Mouse (Mus musculus): Measurements from ENCODE around the gene Ugt1a8. TPM values are rescaled to one million over a fixed set of nuclear protein-coding genes. Genes with fewer than 3 reads are reported as not detected.

Gene Ugt1a8
- not detected for polyA plus RNA-seq (2017; shearing (Covaris generic))

DNA sequence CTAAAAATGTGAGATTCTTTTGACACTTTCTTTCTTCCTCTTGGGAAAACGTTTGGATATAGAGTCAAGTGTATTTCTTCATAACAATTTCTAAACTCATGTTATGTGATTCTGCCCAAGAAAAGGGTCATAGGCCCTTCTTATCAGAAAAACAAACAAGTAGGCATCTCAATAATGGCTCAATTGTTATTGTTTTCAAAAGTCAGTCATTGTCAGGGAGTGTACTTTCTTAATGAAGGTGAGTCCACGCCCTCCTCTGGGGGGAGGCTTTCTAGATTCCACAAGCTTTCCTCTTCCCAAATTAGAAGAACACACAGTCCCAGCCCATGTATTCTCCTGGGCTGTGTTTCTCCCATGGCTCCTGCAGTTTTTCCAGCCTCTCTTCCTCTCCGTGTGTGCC lies at the start of gene Ugt1a8:
Gene Ugt1a8 (plus strand): TSS at position 301 of the 400 bp plus-strand sequence.

DNA sequence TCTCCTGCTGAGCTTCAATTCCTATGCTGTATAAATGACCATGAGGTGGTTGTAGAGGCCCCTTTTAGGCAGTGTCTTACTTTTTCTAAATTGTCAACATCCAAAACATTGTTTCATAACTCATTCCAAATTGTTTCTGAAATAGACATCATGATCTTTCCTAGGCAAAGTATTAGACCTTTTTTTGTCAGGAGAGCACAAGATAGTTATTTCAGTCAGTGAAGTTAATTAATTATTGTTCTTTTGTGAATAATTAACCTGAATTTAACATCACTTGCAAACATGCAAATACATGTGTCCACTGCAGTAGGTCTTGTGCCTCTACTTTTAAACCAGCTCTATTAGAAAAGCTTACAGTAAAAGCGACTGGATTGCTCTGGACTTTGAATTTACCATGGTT lies 32.5 kb upstream of the Ugt1a8 start, which contains the start of gene Ugt1a10:
Gene Ugt1a10 (plus strand): TSS at position 301 of the 400 bp plus-strand sequence.

DNA sequence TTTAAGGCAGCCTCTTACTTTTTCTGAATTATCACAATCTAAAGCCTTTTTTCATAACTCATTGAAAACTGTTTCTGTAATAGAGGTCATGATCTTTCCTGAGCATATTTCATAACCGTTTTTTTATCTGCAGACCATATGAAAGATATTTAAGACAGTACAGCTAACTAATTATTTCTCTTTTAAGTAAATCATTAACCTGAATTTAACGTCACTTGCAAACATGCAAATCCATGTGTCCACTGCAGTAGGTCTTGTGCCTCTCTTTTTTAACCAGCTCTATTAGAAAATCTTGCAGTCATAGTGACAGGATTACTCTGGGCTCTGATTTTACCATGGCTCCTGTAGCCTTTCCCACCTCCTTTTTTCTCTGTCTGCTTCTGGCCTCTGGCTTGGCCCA lies 17.1 kb upstream of the Ugt1a8 start, which contains the start of gene Ugt1a9:
Gene Ugt1a9 (plus strand): TSS at position 306 of the 400 bp plus-strand sequence.

DNA sequence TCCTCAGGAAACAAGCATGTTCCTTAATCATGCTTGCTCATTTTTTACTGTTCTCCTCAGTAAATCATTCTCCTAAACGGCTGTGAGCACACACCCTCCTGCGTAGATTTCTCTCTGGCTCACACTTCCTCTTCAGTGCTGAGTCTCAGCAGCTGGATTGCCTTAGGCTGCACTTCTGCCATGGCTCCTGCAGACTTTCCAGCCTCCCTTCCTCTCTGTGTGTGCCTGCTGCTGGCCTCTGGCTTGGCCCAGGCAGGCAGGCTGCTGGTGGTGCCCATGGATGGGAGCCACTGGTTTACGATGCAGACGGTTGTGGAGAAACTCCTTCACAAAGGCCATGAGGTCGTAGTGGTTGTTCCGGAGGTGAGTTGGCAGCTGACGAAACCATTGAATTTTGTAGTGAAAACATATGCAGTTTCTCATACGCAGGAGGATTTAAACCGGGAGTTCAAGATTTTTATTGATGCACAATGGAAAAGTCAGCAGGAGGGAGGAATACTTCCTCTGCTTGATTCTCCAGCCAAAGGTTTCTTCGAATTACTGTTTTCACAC lies 7.4 kb downstream of the Ugt1a8 start, which contains the start of gene Ugt1a7c:
Gene Ugt1a7c (plus strand): TSS at position 122 of the 552 bp plus-strand sequence.

DNA sequence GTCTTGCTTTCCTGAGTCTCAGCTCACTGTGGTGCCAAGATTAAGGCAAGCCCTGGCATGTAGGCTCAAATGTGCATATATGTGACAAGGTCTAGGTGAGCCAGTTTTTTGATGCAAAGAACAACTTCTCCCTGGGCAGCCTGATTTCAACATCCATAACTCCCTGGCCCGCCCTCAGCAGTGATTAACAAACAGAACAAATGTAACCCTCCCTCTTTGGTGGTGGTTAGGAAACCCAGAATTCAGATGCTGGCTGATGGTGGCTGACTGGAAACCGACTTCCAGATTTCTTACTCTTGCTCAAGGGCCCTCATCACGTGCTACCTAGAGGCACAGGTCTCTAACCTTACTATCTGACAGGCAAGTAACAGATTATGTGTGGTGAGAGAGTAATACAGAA lies 15.4 kb downstream of the Ugt1a8 start, which contains the start of gene Ugt1a6b:
Gene Ugt1a6b (plus strand): TSS at position 234 of the 400 bp plus-strand sequence.

DNA sequence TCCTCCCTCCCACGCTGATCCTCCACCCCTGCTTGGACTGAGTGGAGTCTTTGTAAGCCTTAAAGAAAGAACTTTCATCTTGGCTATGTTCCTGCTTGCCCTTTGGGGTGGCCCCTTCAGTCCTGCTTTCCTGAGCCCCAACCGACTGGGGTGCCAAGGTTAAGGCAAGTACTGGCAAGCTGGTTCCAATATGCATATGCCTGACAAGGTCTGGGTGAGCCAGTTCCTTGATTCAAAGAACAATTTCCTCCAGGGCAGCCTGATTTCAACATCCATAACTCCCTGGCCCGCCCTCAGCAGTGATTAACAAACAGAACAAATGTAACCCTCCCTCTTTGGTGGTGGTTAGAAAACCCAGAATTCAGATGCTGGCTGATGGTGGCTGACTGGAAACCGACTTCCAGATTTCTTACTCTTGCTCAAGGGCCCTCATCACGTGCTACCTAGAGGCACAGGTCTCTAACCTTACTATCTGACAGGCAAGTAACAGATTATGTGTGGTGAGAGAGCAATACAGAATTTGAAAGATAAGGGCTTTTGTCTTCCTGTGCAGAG lies 46.9 kb downstream of the Ugt1a8 start, which contains the start of gene Ugt1a6a:
Gene Ugt1a6a (plus strand): TSS at position 353 of the 555 bp plus-strand sequence.

GRCm38 (mm10) chr1:88165711-88166110 lies 78.1 kb downstream of the Ugt1a8 start, which contains the start of gene Ugt1a5:
Gene Ugt1a5 (plus strand): TSS chr1:88166012.

GRCm38 (mm10) chr1:88200456-88200855 lies 112.8 kb downstream of the Ugt1a8 start, which contains the start of gene Ugt1a2:
Gene Ugt1a2 (plus strand): TSS chr1:88200601.

GRCm38 (mm10) chr1:88205294-88205922 lies 117.8 kb downstream of the Ugt1a8 start, which contains the start of gene Dnajb3:
Gene Dnajb3 (minus strand): TSS chr1:88205782.

GRCm38 (mm10) chr1:88211812-88212211 lies 124.2 kb downstream of the Ugt1a8 start, which contains the start of gene Ugt1a1:
Gene Ugt1a1 (plus strand): TSS chr1:88211959.

DNA sequence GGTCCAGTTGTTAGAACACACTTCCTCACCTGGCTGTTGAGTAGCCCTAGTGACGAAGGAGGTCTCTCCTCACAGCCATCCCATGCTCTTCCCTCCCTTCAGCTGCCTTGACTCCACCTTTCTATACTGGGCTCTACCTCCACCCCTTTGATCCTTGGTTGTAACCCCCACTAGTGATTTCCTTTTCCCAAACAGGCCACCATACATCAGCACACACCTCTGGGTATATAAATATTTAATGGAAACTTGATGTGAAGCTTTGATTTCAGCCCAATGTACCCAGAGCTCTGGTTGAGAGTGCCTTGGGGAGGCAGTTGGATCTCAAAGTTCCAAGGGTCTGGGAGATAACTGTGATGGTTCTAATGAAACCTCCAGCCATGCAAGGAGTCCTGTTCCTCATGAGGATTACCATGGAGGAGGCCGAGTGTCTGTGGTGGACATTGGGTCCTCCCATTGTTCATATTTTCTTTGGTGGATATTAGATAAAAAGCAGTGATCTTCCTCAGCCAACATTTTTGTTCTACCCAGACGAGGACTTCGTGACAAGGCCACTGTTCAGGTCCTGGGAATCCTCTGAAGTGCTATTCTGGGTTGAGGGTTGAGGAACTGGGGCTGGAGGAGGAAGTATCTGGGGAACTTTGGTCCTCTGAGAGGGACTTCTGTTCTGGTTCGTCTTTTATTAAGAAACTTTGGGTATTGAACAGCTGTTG lies 139.2 kb downstream of the Ugt1a8 start, which contains the start of gene Mroh2a:
Gene Mroh2a (plus strand): TSS at position 317 of the 710 bp plus-strand sequence.

Other genes starting within 250 kb of the Ugt1a8 start
- 82.5 TPM for gene Dgkd, start 234.5 kb upstream of the Ugt1a8 start, polyA plus RNA-seq (2017; shearing (Covaris generic))
- 14.5 TPM for gene Usp40, start 79.3 kb upstream of the Ugt1a8 start, polyA plus RNA-seq (2017; shearing (Covaris generic))
- gene Ugt1a10, start 32.4 kb upstream of the Ugt1a8 start, polyA plus RNA-seq (2017; shearing (Covaris generic)), result not detected
- not detected for gene Ugt1a9, start 17.0 kb upstream of the Ugt1a8 start, polyA plus RNA-seq (2017; shearing (Covaris generic))
- 0.16 TPM for gene Ugt1a7c, start 7.2 kb downstream of the Ugt1a8 start, polyA plus RNA-seq (2017; shearing (Covaris generic))
- not detected for gene Ugt1a6b, start 15.4 kb downstream of the Ugt1a8 start, polyA plus RNA-seq (2017; shearing (Covaris generic))
- 1.1 TPM for gene Ugt1a6a, start 47.0 kb downstream of the Ugt1a8 start, polyA plus RNA-seq (2017; shearing (Covaris generic))
- gene Ugt1a5, start 78.2 kb downstream of the Ugt1a8 start, polyA plus RNA-seq (2017; shearing (Covaris generic)), result not detected
- 0.56 TPM for gene Ugt1a2, start 112.8 kb downstream of the Ugt1a8 start, polyA plus RNA-seq (2017; shearing (Covaris generic))
- not detected for gene Dnajb3, start 118.0 kb downstream of the Ugt1a8 start, polyA plus RNA-seq (2017; shearing (Covaris generic))
- not detected for gene Ugt1a1, start 124.1 kb downstream of the Ugt1a8 start, polyA plus RNA-seq (2017; shearing (Covaris generic))
- 2.7 TPM for gene Mroh2a, start 139.2 kb downstream of the Ugt1a8 start, polyA plus RNA-seq (2017; shearing (Covaris generic))
- gene Hjurp, start 189.8 kb downstream of the Ugt1a8 start, polyA plus RNA-seq (2017; shearing (Covaris generic)), result 90.0 TPM
- not detected for gene Trpm8, start 189.8 kb downstream of the Ugt1a8 start, polyA plus RNA-seq (2017; shearing (Covaris generic))

Measured in effector memory CD4-positive, alpha-beta T cell, adult 7 months (primary cell).